Mouse (Mus musculus): Measurements from ENCODE around the gene AI182371. TPM values are rescaled to one million over a fixed set of nuclear protein-coding genes. Genes with fewer than 3 reads are reported as not detected.

The AI182371 gene
- polyA plus RNA-seq, 1 experiment from 2014 or later, result not detected

Other genes starting within 250 kb of the AI182371 start
- not detected in 2 replicates for gene Cutal, start 227.1 kb downstream of the AI182371 start, polyA plus RNA-seq (2015; fragmentation: Nextera tagmentation; extraction: Ambion mirVana)
- gene Psmd5, start 226.6 kb downstream of the AI182371 start, polyA plus RNA-seq (2015; fragmentation: Nextera tagmentation; extraction: Ambion mirVana), result 95.6 and 105 TPM in 2 replicates
- gene Phf19, start 187.5 kb downstream of the AI182371 start, polyA plus RNA-seq (2015; fragmentation: Nextera tagmentation; extraction: Ambion mirVana), result 1.1 and 1.3 TPM in 2 replicates
- gene Traf1, start 139.8 kb downstream of the AI182371 start, polyA plus RNA-seq (2015; fragmentation: Nextera tagmentation; extraction: Ambion mirVana), result 0.73 and 1.9 TPM in 2 replicates
- 0.40 and 0.47 TPM in 2 replicates for gene Hc, start 40.1 kb downstream of the AI182371 start, polyA plus RNA-seq (2015; fragmentation: Nextera tagmentation; extraction: Ambion mirVana)
- gene Cntrl, start 7.9 kb upstream of the AI182371 start, polyA plus RNA-seq (2015; fragmentation: Nextera tagmentation; extraction: Ambion mirVana), result 11.9 and 13.8 TPM in 2 replicates
- gene Rab14, start 99.6 kb upstream of the AI182371 start, polyA plus RNA-seq (2015; fragmentation: Nextera tagmentation; extraction: Ambion mirVana), result 462 and 482 TPM in 2 replicates
- 27.4 and 28.2 TPM in 2 replicates for gene Gsn, start 154.8 kb upstream of the AI182371 start, polyA plus RNA-seq (2015; fragmentation: Nextera tagmentation; extraction: Ambion mirVana)
- 15.1 and 18.6 TPM in 2 replicates for gene Stom, start 235.4 kb upstream of the AI182371 start, polyA plus RNA-seq (2015; fragmentation: Nextera tagmentation; extraction: Ambion mirVana)